Mouse (Mus musculus) brown adipose tissue, adult 24 weeks (tissue): ENCODE measurements around the gene St6galnac6. TPM values are rescaled to one million over a fixed set of nuclear protein-coding genes. Genes with fewer than 3 reads are reported as not detected.

ENCODE experiments used
- H3K27ac ChIP-seq: fragments of 200-500 bp; replicated peaks from 2 replicates; pipeline ENCODE4 v1.5.1; 2012; ENCODE audit warnings: low read depth, mild to moderate bottlenecking, low read length
- H3K4me1 ChIP-seq: fragments of 200-500 bp; 2 replicates; pipeline ENCODE4 v1.6.1; 2012; ENCODE audit warnings: low read length, mixed read lengths; ENCODE audit not compliant: control insufficient read depth, insufficient read depth, insufficient read length
- H3K4me3 ChIP-seq: fragments of 200-500 bp; 2 replicates; pipeline ENCODE4 v1.5.1; 2012; ENCODE audit warnings: low read depth, mild to moderate bottlenecking, low read length, moderate library complexity; ENCODE audit not compliant: insufficient read depth
- polyA plus RNA-seq: library from polyadenylated mRNA; stranded (reverse); fragments of >200 nt; gene quantifications from 2 replicates; pipeline ENCODE4 v1.2.4, GENCODE M21; 2012; ENCODE audit not compliant: missing spikeins, insufficient read depth, insufficient read length

The St6galnac6 gene
- polyA plus RNA-seq, 1 experiment = 87.3 TPM

GRCm38 (mm10) chr2:32576532-32576931 lies 23.0 kb upstream of the St6galnac6 start:
- H3K27ac ChIP-seq = no peak overlapping the region
- H3K4me1 ChIP-seq = no peaks in the 10 kb centered on the region
- no peak overlapping the region for H3K4me3 ChIP-seq

- Histone ChIP-seq H3K4me3 (no peak overlapping the region), H3K4me1 (no peaks in the 10 kb centered on the region), H3K27ac (no peak overlapping the region)
These were observed 21.1 kb upstream of the St6galnac6 start for GRCm38 (mm10) chr2:32578146-32579046.

- H3K4me1 ChIP-seq = no peaks in the 10 kb centered on the region
- no peak overlapping the region for H3K27ac ChIP-seq
- H3K4me3 ChIP-seq = no peak overlapping the region
These were observed 17.9 kb upstream of the St6galnac6 start for GRCm38 (mm10) chr2:32581450-32582095.

- Histone ChIP-seq H3K4me1 (no peaks in the 10 kb centered on the region), H3K4me3 (peak overlapping the region; percentile 22; the same call in 1 of the 2 replicates), H3K27ac (no peak overlapping the region)
These were observed 16.4 kb upstream of the St6galnac6 start for GRCm38 (mm10) chr2:32582830-32583799.

GRCm38 (mm10) chr2:32585149-32585714 lies 14.3 kb upstream of the St6galnac6 start:
- Histone ChIP-seq H3K27ac (no peak overlapping the region), H3K4me3 (no peak overlapping the region), H3K4me1 (peaks cover 4% of the 10 kb centered on the region)

- Histone ChIP-seq H3K4me3 (peak within 1 kb of the TSS; percentile 84), H3K4me1 (peaks cover 4% of the 10 kb centered on the region), H3K27ac (peak within 1 kb of the TSS; percentile 99)
These were observed 12.6 kb upstream of the St6galnac6 start, which contains the start of gene St6galnac4 for GRCm38 (mm10) chr2:32586871-32587351. St6galnac4 (plus strand) TSS chr2:32587095.

- Histone ChIP-seq H3K4me3 (peak overlapping the region; percentile 84), H3K4me1 (peaks cover 4% of the 10 kb centered on the region), H3K27ac (peak overlapping the region; percentile 99)
These were observed 11.7 kb upstream of the St6galnac6 start for GRCm38 (mm10) chr2:32587731-32588321.

- H3K4me1 ChIP-seq = peaks cover 4% of the 10 kb centered on the region
- peak overlapping the region; percentile 18 for H3K4me3 ChIP-seq
- peak overlapping the region; percentile 38 for H3K27ac ChIP-seq
These were observed 10.2 kb upstream of the St6galnac6 start for GRCm38 (mm10) chr2:32589213-32589795.

- Histone ChIP-seq H3K4me3 (no peak overlapping the region), H3K4me1 (peaks cover 4% of the 10 kb centered on the region), H3K27ac (0 out of 2 replicates have a peak overlapping the region, but pooled peaks have one; percentile 38)
These were observed 9.3 kb upstream of the St6galnac6 start for GRCm38 (mm10) chr2:32590224-32590623.

- Histone ChIP-seq H3K4me3 (no peak overlapping the region), H3K27ac (no peak overlapping the region)
These were observed 8.3 kb upstream of the St6galnac6 start for GRCm38 (mm10) chr2:32591249-32591648.

GRCm38 (mm10) chr2:32596725-32597124 lies 2.8 kb upstream of the St6galnac6 start:
- Histone ChIP-seq H3K27ac (no peak overlapping the region), H3K4me3 (no peak overlapping the region), H3K4me1 (peaks cover 10% of the 10 kb centered on the region)

More at GRCm38 (mm10) chr2:32591249-32591648, 8.3 kb upstream of the St6galnac6 start:
- peaks cover 4% of the 10 kb centered on the region for H3K4me1 ChIP-seq

- peaks cover 10% of the 10 kb centered on the region for H3K4me1 ChIP-seq
- H3K27ac ChIP-seq = 0 out of 2 replicates have a peak overlapping the region, but pooled peaks have one; percentile 23
- H3K4me3 ChIP-seq = no peak overlapping the region
These were observed 2.3 kb upstream of the St6galnac6 start for GRCm38 (mm10) chr2:32597248-32597647.

- Histone ChIP-seq H3K27ac (0 out of 2 replicates have a peak overlapping the region, but pooled peaks have one; percentile 16), H3K4me3 (no peak overlapping the region), H3K4me1 (peaks cover 10% of the 10 kb centered on the region)
These were observed 1.8 kb upstream of the St6galnac6 start for GRCm38 (mm10) chr2:32597699-32598098.
